Mouse (Mus musculus) v-Abl transformed pro-B cells (cell line): ENCODE data around the gene Rpp38.

ENCODE experiments used
- in situ Hi-C, 2 experiments: fragments of 400-800 bp; cut with MboI; formaldehyde crosslinking; loops; one replicate each; pipeline ENCODE4 v1.15.1; 2025; ENCODE audit not compliant: unreplicated experiment in 2 of 2

Rpp38 gene

GRCm38 (mm10) chr2:3292170-3292569 is 40.3 kb downstream of the Rpp38 start:
- in situ Hi-C loops = loop anchor here in 1 of 2 experiments (5.0 kb wide), 1 partner anchor 35 kb away; no protein-coding TSS in a partner anchor

GRCm38 (mm10) chr2:3289581-3289980 is 42.9 kb downstream of the Rpp38 start:
- in situ Hi-C loops = no loop called here

DNA sequence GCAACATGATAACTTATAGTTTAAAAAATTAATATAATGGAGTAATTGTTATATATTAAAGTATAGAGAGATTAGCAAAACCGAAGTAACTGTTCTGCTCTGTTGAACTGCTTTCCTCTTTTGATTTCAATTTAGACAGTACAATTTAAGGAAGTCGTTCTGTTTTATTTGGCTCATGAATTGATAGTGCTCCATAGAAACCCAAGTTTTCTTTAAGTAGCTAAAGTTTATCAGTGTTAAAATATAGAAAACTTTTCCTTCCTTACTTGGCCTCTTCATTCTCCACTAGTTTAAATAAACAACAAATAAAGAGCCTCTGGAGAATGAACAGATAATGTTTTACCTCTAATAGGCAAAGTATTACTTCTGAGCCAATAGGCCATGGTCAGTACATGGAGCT is 46.2 kb downstream of the Rpp38 start:
- in situ Hi-C loops = no loop called here

GRCm38 (mm10) chr2:3285709-3286108 is 46.7 kb downstream of the Rpp38 start:
- in situ Hi-C loops = no loop called here

DNA sequence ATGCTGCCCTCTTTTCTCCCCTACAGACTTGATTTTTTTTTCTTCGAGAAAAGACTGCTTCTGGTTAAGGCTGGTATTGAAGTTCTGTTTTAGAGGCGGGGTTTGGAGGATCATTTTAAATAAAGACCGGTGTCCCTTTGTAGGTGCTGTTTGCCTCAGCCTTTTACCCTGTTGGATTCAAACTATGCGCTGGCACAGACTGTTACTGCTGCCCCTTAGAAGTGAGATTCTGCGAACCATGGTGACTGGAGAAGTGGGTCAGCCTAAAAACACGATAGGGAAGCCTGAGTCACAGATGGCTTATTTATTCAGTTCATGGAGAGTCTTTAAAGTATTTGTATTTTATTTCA is 47.3 kb downstream of the Rpp38 start:
- in situ Hi-C loops = no loop called here

GRCm38 (mm10) chr2:3284473-3285180 is 47.8 kb downstream of the Rpp38 start:
- in situ Hi-C loops = no loop called here

- in situ Hi-C loops = no loop called here
Measured at GRCm38 (mm10) chr2:3283602-3284472, 48.6 kb downstream of the Rpp38 start, which contains the start of gene Nmt2. Gene Nmt2 (plus strand): TSS chr2:3284212.

DNA sequence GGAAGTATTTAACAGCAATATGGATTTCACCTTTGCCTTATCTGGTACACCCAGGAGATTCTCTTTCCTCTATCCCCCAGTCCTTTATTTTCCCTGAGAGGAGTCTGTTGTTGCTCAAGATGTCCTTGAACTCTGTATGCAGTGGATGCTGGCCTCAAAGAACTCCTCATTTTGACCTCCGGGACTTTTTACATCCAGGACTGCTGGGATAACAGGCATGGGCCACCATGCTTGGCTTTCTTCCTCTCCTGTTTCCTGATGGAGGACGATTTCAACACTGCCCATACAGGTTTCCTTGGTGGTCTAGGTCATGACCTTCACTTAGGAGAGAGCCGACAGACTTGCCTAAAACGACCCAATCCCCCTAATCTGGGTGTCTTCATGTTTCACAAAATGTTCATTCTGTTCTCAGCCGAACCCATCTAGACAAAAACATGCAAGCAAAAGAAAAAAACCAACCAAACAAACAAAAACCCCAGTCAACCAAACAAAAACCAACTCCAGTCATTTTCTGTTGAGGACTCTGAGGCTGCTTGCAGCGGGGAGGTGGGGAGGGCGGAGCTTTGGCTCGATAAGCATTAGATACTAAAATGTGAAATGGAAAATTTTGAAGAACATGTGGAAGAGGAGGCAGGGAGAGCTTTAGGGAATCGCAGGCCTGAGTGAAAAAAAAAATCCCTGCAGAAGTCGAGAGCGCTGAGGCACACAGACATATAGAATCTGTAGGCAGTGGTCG is 49.4 kb downstream of the Rpp38 start:
- in situ Hi-C loops = no loop called here

- in situ Hi-C loops = no loop called here
Measured at GRCm38 (mm10) chr2:3281311-3281710, 51.1 kb downstream of the Rpp38 start.
